Mouse (Mus musculus) liver, postnatal 0 days (tissue): ENCODE results near the gene Fam155a.

Source experiments
- CTCF ChIP-seq: sonication (generic); IDR thresholded peaks from 2 replicates; pipeline ENCODE4 v1.5.1; 2016; ENCODE audit warnings: antibody characterized with exemption, low read depth
- EP300 ChIP-seq: IDR thresholded peaks from 2 replicates; pipeline ENCODE4 v1.6.1; 2016; ENCODE audit warnings: antibody characterized with exemption, low read depth, mild to moderate bottlenecking

GRCm38 (mm10) chr8:9182461-9182860, 588.5 kb downstream of the Fam155a start:
- TF ChIP-seq CTCF = no peak
- TF ChIP-seq EP300 = no peak
